Mouse (Mus musculus) limb, embryonic 15.5 days (tissue): Measurements from ENCODE around the gene Egln1. TPM values are rescaled to one million over a fixed set of nuclear protein-coding genes. Genes with fewer than 3 reads are reported as not detected.

ENCODE experiments used
- ATAC-seq: fragments of 200-750 bp; cut with Nextera tagmentation; 2 replicates; pipeline ENCODE4 v1.8.0; 2017; ENCODE audit warnings: low read depth, moderate TSS enrichment; ENCODE audit not compliant: insufficient number of reproducible peaks, low FRiP score, low TSS enrichment
- H3K27ac ChIP-seq: fragments of 300-500 bp; sonication (generic); 2 replicates; pipeline ENCODE4 v1.5.1; 2015; ENCODE audit warnings: moderate library complexity, mild to moderate bottlenecking, inconsistent platforms
- H3K27me3 ChIP-seq: fragments of 300-500 bp; sonication (generic); 2 replicates; pipeline ENCODE4 v1.6.1; 2015; ENCODE audit warnings: inconsistent platforms
- H3K36me3 ChIP-seq: fragments of 300-500 bp; sonication (generic); 2 replicates; pipeline ENCODE4 v1.6.1; 2015; ENCODE audit warnings: inconsistent platforms
- H3K4me1 ChIP-seq: fragments of 300-500 bp; sonication (generic); 2 replicates; pipeline ENCODE4 v1.6.1; 2015; ENCODE audit warnings: inconsistent platforms
- H3K4me2 ChIP-seq: fragments of 300-500 bp; sonication (generic); 2 replicates; pipeline ENCODE4 v1.6.1; 2015; ENCODE audit warnings: mild to moderate bottlenecking, inconsistent platforms
- H3K4me3 ChIP-seq: fragments of 300-500 bp; sonication (generic); 2 replicates; pipeline ENCODE4 v1.5.1; 2015; ENCODE audit warnings: mild to moderate bottlenecking, inconsistent platforms
- H3K9ac ChIP-seq: fragments of 300-500 bp; sonication (generic); 2 replicates; pipeline ENCODE4 v1.6.1; 2015; ENCODE audit warnings: inconsistent platforms
- H3K9me3 ChIP-seq: fragments of 300-500 bp; sonication (generic); 2 replicates; pipeline ENCODE4 v1.6.1; 2016; ENCODE audit warnings: inconsistent platforms
- WGBS: fragments of 180-500 bp; shearing (Covaris S2); methylation state at CpG from one replicate; pipeline ENCODE4 v1.1.7; 2015; 5-methylcytosine and 5-hydroxymethylcytosine counted together
- polyA plus RNA-seq: library from polyadenylated mRNA; unstranded; fragments of >200 nt; fragmentation: Nextera tagmentation; extraction: Ambion mirVana; gene quantifications from 2 replicates; pipeline ENCODE4 v1.2.1, GENCODE M21; 2015

Gene Egln1
- polyA plus RNA-seq, 1 experiment from 2014 or later: 16.5 TPM

GRCm38 (mm10) chr8:124963246-124963645 is 14.1 kb upstream of the Egln1 start:
- Histone ChIP-seq H3K4me2 (no peak overlapping the region), H3K9me3 (no peaks in the 10 kb centered on the region), H3K27ac (no peak overlapping the region), H3K4me1 (peaks cover 8% of the 10 kb centered on the region), H3K36me3 (no peaks in the 10 kb centered on the region), H3K4me3 (no peak overlapping the region), H3K27me3 (no peaks in the 10 kb centered on the region), H3K9ac (no peak overlapping the region)
- no peak for ATAC-seq
- 88% methylated on average over 5 of the region's 5 CpGs for WGBS

GRCm38 (mm10) chr8:124960226-124960880 is 11.2 kb upstream of the Egln1 start:
- no peak for ATAC-seq
- no peaks in the 10 kb centered on the region for H3K9me3 ChIP-seq
- H3K4me1 ChIP-seq: peaks cover 8% of the 10 kb centered on the region
- H3K4me2 ChIP-seq: no peak overlapping the region
- no peaks in the 10 kb centered on the region for H3K27me3 ChIP-seq
- H3K27ac ChIP-seq: peak overlapping the region; percentile 54
- H3K4me3 ChIP-seq: no peak overlapping the region
- WGBS: 14% methylated on average over 8 of the region's 8 CpGs
- no peaks in the 10 kb centered on the region for H3K36me3 ChIP-seq
- H3K9ac ChIP-seq: no peak overlapping the region

GRCm38 (mm10) chr8:124959462-124960225 is 10.5 kb upstream of the Egln1 start:
- no peak for ATAC-seq
- H3K9me3 ChIP-seq: no peaks in the 10 kb centered on the region
- H3K4me2 ChIP-seq: no peak overlapping the region

GRCm38 (mm10) chr8:124954572-124955082 is 5.5 kb upstream of the Egln1 start:
- Histone ChIP-seq H3K4me3 (no peak overlapping the region), H3K36me3 (no peaks in the 10 kb centered on the region), H3K27me3 (no peaks in the 10 kb centered on the region), H3K4me1 (peaks cover 11% of the 10 kb centered on the region), H3K9me3 (no peaks in the 10 kb centered on the region), H3K9ac (no peak overlapping the region), H3K27ac (no peak overlapping the region), H3K4me2 (no peak overlapping the region)
- no peak for ATAC-seq
- WGBS: 61% methylated on average over 8 of the region's 8 CpGs

More at GRCm38 (mm10) chr8:124959462-124960225, 10.5 kb upstream of the Egln1 start:
- peak overlapping the region; percentile 54; the same call in 1 of the 2 replicates for H3K27ac ChIP-seq
- WGBS: 50% methylated on average over 8 of the region's 8 CpGs
- no peaks in the 10 kb centered on the region for H3K36me3 ChIP-seq
- H3K27me3 ChIP-seq: no peaks in the 10 kb centered on the region
- no peak overlapping the region for H3K9ac ChIP-seq
- peaks cover 8% of the 10 kb centered on the region for H3K4me1 ChIP-seq
- no peak overlapping the region for H3K4me3 ChIP-seq

- WGBS: 77% methylated on average over 7 of the region's 7 CpGs
- Histone ChIP-seq H3K27me3 (no peaks in the 10 kb centered on the region), H3K4me3 (no peak overlapping the region), H3K36me3 (no peaks in the 10 kb centered on the region), H3K9ac (no peak overlapping the region), H3K9me3 (no peaks in the 10 kb centered on the region), H3K4me2 (no peak overlapping the region), H3K4me1 (peaks cover 10% of the 10 kb centered on the region; the same call in 1 of the 2 replicates), H3K27ac (no peak overlapping the region)
- no peak for ATAC-seq
Measured at GRCm38 (mm10) chr8:124953188-124953587, 4.1 kb upstream of the Egln1 start.

GRCm38 (mm10) chr8:124950865-124951264 is 1.7 kb upstream of the Egln1 start:
- H3K27me3 ChIP-seq: no peaks in the 10 kb centered on the region
- 46% methylated on average over 2 of the region's 2 CpGs for WGBS
- H3K36me3 ChIP-seq: no peaks in the 10 kb centered on the region
- no peak overlapping the region for H3K9ac ChIP-seq
- no peak overlapping the region for H3K27ac ChIP-seq
- H3K9me3 ChIP-seq: no peaks in the 10 kb centered on the region
- H3K4me2 ChIP-seq: peak overlapping the region; percentile 51; the same call in 1 of the 2 replicates
- H3K4me3 ChIP-seq: no peak overlapping the region; the same call in 1 of the 2 replicates
- peaks cover 29% of the 10 kb centered on the region for H3K4me1 ChIP-seq
- no peak for ATAC-seq

DNA sequence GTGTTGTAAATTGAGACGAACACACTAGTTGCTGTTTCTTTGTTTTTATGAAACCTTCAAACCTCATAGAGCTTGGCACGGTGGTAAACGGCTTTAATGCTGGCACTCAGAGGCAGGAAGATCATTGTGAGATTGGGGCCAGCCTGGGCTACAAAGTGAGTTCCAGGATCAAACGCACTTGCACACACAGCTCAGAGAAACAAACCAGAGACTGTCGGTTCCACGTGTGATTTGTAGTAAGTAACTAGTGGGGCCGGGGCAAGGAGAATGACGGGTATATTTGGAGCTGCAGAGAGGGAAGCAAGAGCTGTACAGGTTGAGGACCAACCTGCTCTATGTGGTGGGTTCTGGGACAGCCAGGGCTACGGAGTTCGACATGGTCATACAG is 939 bp upstream of the Egln1 start:
- H3K27me3 ChIP-seq: no peaks in the 10 kb centered on the region
- whole genome bisulfite sequencing: 22% methylated on average over 10 of the region's 10 CpGs
- ATAC-seq: no peak
- peak overlapping the region; percentile 96 for H3K27ac ChIP-seq
- peak overlapping the region; percentile 86 for H3K4me3 ChIP-seq
- peak overlapping the region; percentile 87 for H3K9ac ChIP-seq
- H3K4me2 ChIP-seq: peak overlapping the region; percentile 51
- H3K4me1 ChIP-seq: peaks cover 37% of the 10 kb centered on the region
- no peaks in the 10 kb centered on the region for H3K36me3 ChIP-seq
- H3K9me3 ChIP-seq: no peaks in the 10 kb centered on the region

GRCm38 (mm10) chr8:124948733-124949111 is 402 bp downstream of the Egln1 start:
- peaks cover 45% of the 10 kb centered on the region for H3K4me1 ChIP-seq
- 2% methylated on average over 50 of the region's 62 CpGs for WGBS
- no peak; the same call in 1 of the 2 replicates for ATAC-seq
- peak overlapping the region; percentile 86 for H3K4me2 ChIP-seq
- H3K9ac ChIP-seq: peak overlapping the region; percentile 87
- no peaks in the 10 kb centered on the region for H3K27me3 ChIP-seq
- H3K36me3 ChIP-seq: no peaks in the 10 kb centered on the region
- H3K27ac ChIP-seq: peak overlapping the region; percentile 96
- no peaks in the 10 kb centered on the region for H3K9me3 ChIP-seq
- peak overlapping the region; percentile 86 for H3K4me3 ChIP-seq

DNA sequence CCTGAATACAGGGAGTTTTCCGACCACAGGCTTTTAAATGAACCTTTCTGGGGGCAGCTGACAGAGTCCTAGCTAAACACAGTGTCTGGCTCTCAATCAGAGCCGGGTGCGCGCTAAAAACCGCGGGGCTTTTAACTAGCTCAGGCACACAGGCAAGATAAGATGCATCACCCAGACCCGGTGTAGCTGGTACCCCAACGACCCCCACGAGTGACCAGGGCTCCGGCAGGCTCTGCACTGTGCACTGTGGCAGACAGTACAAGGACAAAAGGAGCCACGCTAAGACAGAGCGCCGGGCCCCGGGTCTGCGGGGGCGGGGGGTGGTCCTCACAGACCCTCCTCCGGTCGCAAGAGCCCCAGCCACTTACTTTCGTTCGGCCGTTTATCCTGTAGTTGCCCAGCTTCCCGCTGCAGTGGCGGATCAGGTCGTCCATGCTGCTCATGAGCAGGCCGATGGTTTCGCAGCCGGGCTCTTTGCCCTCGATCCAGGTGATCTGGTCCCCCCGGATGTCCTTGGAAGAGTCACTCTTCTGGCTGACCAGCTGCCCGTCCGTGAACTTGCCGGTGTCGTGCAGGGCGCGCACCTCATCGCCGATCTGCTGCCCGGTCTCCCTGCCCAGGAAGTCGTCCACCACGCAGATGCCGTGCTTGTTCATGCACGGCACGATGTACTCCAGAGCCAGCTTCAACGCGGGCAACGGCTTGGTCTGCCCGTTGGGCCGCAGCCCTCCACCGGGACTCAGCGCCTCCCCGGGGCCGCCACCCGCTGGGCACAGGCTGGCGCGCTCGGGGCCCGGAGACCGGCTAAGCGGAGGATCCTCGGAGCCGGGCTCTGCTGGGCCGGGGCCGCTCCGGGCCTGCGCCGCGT is 1.0 kb downstream of the Egln1 start:
- Histone ChIP-seq H3K9me3 (no peaks in the 10 kb centered on the region), H3K4me1 (peaks cover 45% of the 10 kb centered on the region), H3K27ac (peak overlapping the region; percentile 96), H3K36me3 (no peaks in the 10 kb centered on the region), H3K4me2 (peak overlapping the region; percentile 86), H3K4me3 (peak overlapping the region; percentile 86), H3K9ac (peak overlapping the region; percentile 87), H3K27me3 (no peaks in the 10 kb centered on the region)
- ATAC-seq: no peak
- under 1% methylated on average over 62 of the region's 67 CpGs for WGBS

DNA sequence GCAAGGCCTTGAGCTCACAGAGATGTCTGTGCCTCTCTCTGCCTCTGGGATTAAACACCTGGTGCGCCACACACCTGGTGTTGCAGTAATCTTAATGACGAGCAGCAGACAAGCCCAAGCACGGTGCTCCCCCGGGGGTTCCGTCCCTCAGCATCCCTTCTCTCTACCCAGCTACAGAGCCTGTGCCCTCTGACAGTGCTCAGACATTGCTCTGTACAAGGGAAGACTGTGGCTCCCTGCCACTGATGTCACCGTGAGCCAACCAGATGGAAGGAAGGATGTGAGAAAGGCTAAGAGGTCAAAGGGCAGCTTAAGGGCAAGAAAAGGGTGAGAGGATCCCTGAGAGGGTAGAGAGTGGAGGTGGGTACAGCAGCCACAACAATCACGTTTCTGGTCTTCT is 4.7 kb downstream of the Egln1 start:
- no peak overlapping the region for H3K4me2 ChIP-seq
- no peak overlapping the region for H3K9ac ChIP-seq
- H3K27me3 ChIP-seq: no peaks in the 10 kb centered on the region
- H3K27ac ChIP-seq: no peak overlapping the region
- WGBS: 54% methylated on average over 7 of the region's 7 CpGs
- H3K36me3 ChIP-seq: peaks cover 20% of the 10 kb centered on the region
- H3K4me3 ChIP-seq: no peak overlapping the region
- no peaks in the 10 kb centered on the region for H3K9me3 ChIP-seq
- ATAC-seq: no peak
- peaks cover 35% of the 10 kb centered on the region for H3K4me1 ChIP-seq

DNA sequence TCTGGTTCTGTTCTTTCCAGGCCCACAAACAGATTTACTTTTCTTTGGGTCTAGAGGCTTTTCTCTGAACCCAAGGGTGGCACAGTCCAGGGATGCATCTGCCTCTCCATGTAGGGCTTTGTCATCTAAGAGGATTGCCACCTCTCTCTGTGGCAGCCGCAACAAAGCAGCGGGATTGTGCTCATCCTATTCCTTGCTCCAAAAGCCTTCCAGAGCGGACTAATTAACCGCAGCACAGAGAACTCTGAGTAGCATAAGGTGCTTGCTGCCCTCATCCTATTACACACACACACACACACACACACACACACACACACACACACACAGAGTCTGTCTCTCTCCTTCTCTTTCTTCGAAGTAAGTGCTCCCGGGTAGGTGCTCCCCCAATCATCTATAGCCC is 5.3 kb downstream of the Egln1 start:
- Histone ChIP-seq H3K27ac (no peak overlapping the region), H3K4me2 (no peak overlapping the region), H3K4me3 (no peak overlapping the region), H3K36me3 (peaks cover 26% of the 10 kb centered on the region), H3K9me3 (no peaks in the 10 kb centered on the region), H3K27me3 (no peaks in the 10 kb centered on the region), H3K9ac (no peak overlapping the region), H3K4me1 (peaks cover 35% of the 10 kb centered on the region)
- WGBS: 91% methylated on average over 6 of the region's 6 CpGs
- no peak for ATAC-seq
